Mouse (Mus musculus) kidney, adult 8-10 months (tissue): Measurements from ENCODE around the gene Cmah.

ENCODE experiments used
- DNase-seq, 2 experiments: peaks; one replicate each; pipeline ENCODE4 v3.0.0; 2022

The Cmah gene

GRCm38 (mm10) chr13:24519976-24520647, 192.9 kb downstream of the Cmah start:
- DNase-seq = no peak

DNA sequence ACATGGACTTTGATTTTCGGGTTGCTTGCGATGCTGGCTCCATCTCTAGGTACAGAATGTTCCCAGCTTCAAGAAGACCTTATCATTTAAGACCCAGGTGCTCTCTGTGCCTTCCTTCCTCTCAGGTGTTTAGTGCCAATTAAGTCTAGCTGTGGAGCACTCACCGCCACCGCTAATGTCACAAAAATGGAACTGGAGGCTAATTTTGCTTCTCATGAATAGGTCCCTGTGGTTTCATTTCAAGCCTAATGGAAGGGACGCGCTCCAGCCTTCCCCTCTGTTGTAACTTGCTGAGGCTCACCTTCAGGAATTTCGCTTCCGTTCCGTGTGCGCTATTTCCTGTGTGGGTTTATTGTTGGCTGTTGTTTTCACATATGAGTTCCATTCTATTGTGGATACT, 193.6 kb downstream of the Cmah start:
- no peak for DNase-seq

DNA sequence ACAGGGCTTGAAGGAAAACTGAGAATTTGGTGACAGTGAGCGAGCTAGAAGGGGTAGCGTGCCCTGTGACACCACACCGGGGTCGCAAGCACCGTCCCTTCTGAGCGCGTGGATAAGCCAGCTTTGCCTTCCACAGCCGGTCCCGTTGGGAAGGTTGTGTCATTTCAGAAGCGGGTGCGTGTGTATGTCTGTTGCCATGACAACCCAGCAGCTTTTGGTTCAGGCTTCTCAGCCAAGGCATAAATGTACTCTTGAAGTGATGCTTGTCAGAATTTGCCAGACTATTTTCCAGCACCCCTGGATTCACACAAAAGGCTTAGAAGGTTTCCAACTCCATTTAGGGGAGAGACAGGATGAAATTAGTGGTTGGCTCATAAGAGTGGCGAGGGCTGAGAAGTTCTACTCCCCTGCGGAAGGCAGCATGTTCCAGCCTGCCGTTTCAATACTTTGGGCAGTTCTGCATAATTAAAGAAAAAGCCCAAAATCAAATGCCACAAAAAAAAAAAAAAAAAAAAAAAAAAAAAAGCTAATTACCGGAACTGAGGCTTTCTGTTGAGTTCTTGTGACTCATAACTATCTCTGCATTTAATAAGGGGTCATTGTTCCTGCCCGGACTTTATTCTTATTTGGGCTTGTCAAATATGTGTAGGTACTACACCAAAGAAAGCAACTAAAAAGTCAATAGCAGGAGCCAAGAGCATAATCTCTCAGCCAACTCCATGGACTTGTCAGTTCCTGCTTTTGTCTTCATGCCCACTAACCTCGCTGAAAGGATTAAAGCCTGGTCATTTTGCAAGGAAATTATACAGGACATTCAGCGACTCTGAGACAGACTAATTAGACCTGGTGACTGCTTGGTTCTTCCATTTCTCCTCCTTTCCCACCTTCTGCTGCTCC, 194.5 kb downstream of the Cmah start:
- no peak for DNase-seq

- DNase-seq = no peak
These were observed 195.2 kb downstream of the Cmah start for GRCm38 (mm10) chr13:24522343-24522837.

DNA sequence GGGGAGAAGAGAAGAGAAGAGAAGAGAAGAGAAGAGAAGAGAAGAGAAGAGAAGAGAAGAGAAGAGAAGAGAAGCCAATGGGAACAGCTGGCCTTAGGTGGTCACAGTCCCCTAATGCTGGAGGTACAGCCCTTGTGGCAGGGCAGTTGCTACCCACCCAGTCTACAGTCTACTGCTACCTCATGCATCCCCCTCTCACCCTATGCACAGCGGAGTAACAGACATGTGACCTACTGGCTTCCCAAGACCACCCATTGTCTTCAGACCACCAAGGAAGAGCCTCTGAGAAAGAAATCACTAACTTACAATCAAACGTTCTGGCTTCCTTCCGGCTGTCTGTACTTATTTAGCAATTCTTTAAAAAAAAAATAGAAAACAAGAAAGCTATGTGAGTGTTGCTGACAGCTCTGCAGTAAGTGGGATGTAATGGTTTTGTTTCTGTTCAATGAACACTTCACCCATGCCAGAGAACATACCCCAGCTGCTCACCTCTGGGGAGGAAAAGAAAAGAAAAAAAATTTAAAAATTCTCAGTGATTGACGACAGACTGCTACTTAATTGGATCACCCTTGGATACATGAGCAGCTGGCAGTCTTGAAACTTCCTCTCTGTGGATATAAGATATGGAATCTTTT, 196.5 kb downstream of the Cmah start:
- DNase-seq = no peak

- DNase-seq = no peak
These were observed 197.3 kb downstream of the Cmah start for GRCm38 (mm10) chr13:24524468-24524867.

DNA sequence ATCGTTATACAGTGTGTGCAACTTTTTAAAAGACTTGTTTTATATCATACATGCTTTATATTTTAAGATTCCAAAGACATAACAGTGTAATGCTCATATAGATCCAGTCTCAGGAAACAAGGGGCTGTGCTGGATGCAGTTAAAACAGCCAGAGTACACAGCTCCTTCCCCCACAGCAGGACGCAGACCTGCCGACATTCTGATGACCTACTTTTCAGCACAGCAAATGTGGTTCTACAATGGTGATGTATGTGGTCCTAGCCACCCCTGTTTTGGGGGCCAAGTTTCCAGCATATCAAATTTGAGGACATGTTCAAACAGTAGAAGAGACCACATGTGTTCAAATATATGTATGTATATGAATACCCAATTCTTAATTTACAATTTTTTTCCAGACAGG, 198.3 kb downstream of the Cmah start:
- DNase-seq = no peak

- DNase-seq = no peak
These were observed 199.7 kb downstream of the Cmah start for GRCm38 (mm10) chr13:24526916-24527315.
